Mouse (Mus musculus) erythroblast, embryonic 14.5 days (primary cell): ENCODE results near the gene Rab30.

Source experiments
- GATA1 ChIP-seq: IDR thresholded peaks from 2 replicates; pipeline ENCODE4 v1.6.1; 2012; ENCODE audit warnings: low read length, inconsistent platforms, mixed read lengths
- TAL1 ChIP-seq: IDR thresholded peaks from 3 replicates; pipeline ENCODE4 v1.6.1; 2012; ENCODE audit warnings: low read length, inconsistent platforms, mixed read lengths

DNA sequence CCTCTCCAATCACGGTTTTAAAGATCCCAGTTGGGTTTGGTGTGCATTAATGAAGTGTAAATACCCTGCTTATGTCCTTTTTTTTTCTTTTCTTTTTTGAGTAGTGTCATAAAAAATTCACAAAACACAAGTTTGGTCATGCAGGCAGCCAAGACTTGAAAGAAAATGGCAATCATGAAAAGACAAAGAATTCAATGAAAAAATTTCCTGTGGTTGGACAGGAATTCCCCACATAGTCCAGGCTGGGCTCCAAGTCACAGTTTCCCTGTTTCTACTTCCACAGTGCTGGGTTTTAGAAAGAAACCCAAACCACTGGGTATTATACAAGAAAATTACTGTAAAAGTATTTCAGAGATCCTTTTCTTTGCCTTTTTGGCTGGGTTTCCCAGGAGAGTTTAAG is 3.8 kb upstream of the Rab30 start:
- no peak for TF ChIP-seq GATA1
- no peak for TF ChIP-seq TAL1
